Mouse (Mus musculus) bone marrow macrophage, adult 2 months (primary cell): ENCODE measurements at regions not wholly inside any gene's neighbourhood (a gene's known extent, or its start where the extent isn't known, plus 50 kb on each side); places are given as distances from the start of the nearest gene placed in this dataset.

Experiments used
- H3K27ac ChIP-seq: 2 replicates; pipeline ENCODE4 v1.5.1; 2012; ENCODE audit warnings: low read depth, low read length; ENCODE audit not compliant: insufficient read depth
- H3K4me1 ChIP-seq: 2 replicates; pipeline ENCODE4 v1.6.1; 2012; ENCODE audit warnings: low read length; ENCODE audit not compliant: control insufficient read depth, insufficient read depth
- H3K4me3 ChIP-seq: 2 replicates; pipeline ENCODE4 v1.5.1; 2012; ENCODE audit warnings: mild to moderate bottlenecking, low read length, moderate library complexity; ENCODE audit not compliant: insufficient read depth
- CTCF ChIP-seq: IDR thresholded peaks from 2 replicates; pipeline ENCODE4 v1.5.1; 2012; ENCODE audit warnings: low read depth, mild to moderate bottlenecking, low read length, moderate library complexity
- POLR2A ChIP-seq: IDR thresholded peaks from 2 replicates; pipeline ENCODE4 v1.6.1; 2012; ENCODE audit warnings: mild to moderate bottlenecking, low read depth, low read length, borderline replicate concordance

GRCm38 (mm10) chr15:81529002-81529401 is 56.1 kb upstream of the Ep300 start:
- peaks cover 22% of the 10 kb centered on the region for H3K4me1 ChIP-seq
- no peak for TF ChIP-seq POLR2A
- TF ChIP-seq CTCF: no peak
- H3K27ac ChIP-seq: no peak overlapping the region
- no peak overlapping the region for H3K4me3 ChIP-seq

DNA sequence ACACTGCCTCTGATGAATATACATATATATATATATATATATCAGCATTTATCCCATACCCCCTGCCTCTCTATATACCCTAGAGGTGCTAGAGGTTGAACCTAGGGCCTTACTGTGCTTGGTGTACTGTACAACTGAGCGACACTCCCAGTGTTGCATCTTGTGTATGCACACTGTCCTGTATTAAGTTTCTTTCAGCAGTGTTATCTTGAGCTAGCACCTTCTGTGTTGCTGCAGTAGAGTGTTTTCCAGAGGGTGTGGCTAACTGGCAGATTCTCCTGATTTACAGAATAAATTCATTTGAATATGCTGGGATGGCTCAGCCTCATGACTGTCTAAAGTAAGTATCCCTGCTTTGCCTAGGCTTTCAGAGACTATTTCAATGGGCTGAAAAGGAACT is 54.7 kb upstream of the Ep300 start:
- peaks cover 28% of the 10 kb centered on the region for H3K4me1 ChIP-seq
- TF ChIP-seq CTCF: no peak
- TF ChIP-seq POLR2A: no peak
- H3K4me3 ChIP-seq: no peak overlapping the region
- no peak overlapping the region for H3K27ac ChIP-seq

DNA sequence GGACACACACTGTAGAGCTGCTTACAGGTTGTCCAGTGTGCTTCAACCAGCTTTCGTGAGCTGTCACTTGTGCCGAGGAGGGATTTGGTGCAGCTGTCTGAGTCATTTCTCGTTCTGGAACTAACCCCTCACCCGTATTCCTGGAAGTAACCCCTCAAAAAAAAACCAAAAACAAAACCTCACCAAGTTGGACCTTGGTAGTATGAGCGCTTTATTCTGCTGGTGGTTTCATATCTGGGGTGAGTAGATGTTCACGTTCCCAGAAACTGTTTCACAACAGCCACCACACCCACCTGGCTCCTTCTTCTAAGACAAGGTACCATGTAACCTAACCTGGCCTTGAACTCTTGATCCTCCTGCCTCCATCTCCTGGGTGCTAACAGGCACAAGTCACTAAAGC is 50.6 kb upstream of the Ep300 start:
- peak overlapping the region; percentile 90 for H3K27ac ChIP-seq
- H3K4me3 ChIP-seq: no peak overlapping the region
- TF ChIP-seq CTCF (no peak), POLR2A (no peak)
- peaks cover 46% of the 10 kb centered on the region for H3K4me1 ChIP-seq
